Mouse (Mus musculus) hindbrain, embryonic 15.5 days (tissue): Measurements from ENCODE around the gene Chst5. TPM values are rescaled to one million over a fixed set of nuclear protein-coding genes. Genes with fewer than 3 reads are reported as not detected.
A peak's percentile ranks its signal among the peaks of the same experiment; 100 is the strongest.

Experiments used
- ATAC-seq: fragments of 200-750 bp; cut with Nextera tagmentation; 2 replicates; pipeline ENCODE4 v1.8.0; 2017; ENCODE audit warnings: low read depth, moderate number of reproducible peaks, moderate TSS enrichment; ENCODE audit not compliant: low FRiP score
- H3K27ac ChIP-seq: fragments of 300-500 bp; sonication (generic); replicated peaks from 2 replicates; pipeline ENCODE4 v1.5.1; 2015; ENCODE audit warnings: mild to moderate bottlenecking, inconsistent platforms
- H3K27me3 ChIP-seq: fragments of 300-500 bp; sonication (generic); 2 replicates; pipeline ENCODE4 v1.6.1; 2015; ENCODE audit warnings: control low read depth, inconsistent platforms
- H3K36me3 ChIP-seq: fragments of 300-500 bp; sonication (generic); 2 replicates; pipeline ENCODE4 v1.6.1; 2015; ENCODE audit warnings: control low read depth, inconsistent platforms
- H3K4me1 ChIP-seq: fragments of 300-500 bp; sonication (generic); replicated peaks from 2 replicates; pipeline ENCODE4 v1.6.1; 2015; ENCODE audit warnings: control low read depth, inconsistent platforms
- H3K4me2 ChIP-seq: fragments of 300-500 bp; sonication (generic); 2 replicates; pipeline ENCODE4 v1.6.1; 2015; ENCODE audit warnings: moderate library complexity, mild to moderate bottlenecking, inconsistent platforms
- H3K4me3 ChIP-seq: fragments of 300-500 bp; sonication (generic); 2 replicates; pipeline ENCODE4 v1.5.1; 2015; ENCODE audit warnings: mild to moderate bottlenecking, inconsistent platforms
- H3K9ac ChIP-seq: fragments of 300-500 bp; sonication (generic); 2 replicates; pipeline ENCODE4 v1.6.1; 2015; ENCODE audit warnings: inconsistent platforms
- H3K9me3 ChIP-seq: fragments of 300-500 bp; sonication (generic); 2 replicates; pipeline ENCODE4 v1.6.1; 2016; ENCODE audit warnings: control low read depth, inconsistent platforms
- WGBS: fragments of 180-500 bp; shearing (Covaris S2); methylation state at CpG from one replicate; pipeline ENCODE4 v1.1.7; 2015; 5-methylcytosine and 5-hydroxymethylcytosine counted together
- polyA plus RNA-seq: library from polyadenylated mRNA; unstranded; fragments of >200 nt; fragmentation: Nextera tagmentation; extraction: Ambion mirVana; gene quantifications from 2 replicates; pipeline ENCODE4 v1.2.1, GENCODE M21; 2015

Chst5 gene
- polyA plus RNA-seq, 1 experiment from 2014 or later, result 3.2 TPM

DNA sequence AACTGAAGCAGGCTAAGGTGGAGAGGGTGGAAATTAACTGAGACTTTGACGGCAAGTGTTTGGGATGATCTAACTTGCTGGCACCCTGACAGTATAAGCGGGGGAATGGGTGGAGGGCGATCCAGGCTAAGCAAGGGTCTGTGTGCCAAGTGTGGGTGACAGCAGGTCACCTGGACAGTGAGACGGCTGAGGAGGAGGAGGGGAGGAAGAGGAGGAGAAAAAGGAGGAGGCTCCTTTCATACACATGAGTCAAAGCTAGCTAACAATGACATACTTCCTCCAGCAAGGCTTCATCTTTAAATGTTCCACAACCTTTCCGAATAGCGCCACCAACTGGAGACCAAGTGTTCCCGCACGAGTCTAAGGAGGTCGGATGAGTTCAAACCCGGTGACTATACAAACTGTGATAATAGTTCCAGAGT, 13.1 kb upstream of the Chst5 start:
- Histone ChIP-seq H3K4me1 (no peaks in the 10 kb centered on the region), H3K36me3 (0 out of 2 replicates have a peak, but pooled peaks cover 2% of the 10 kb centered on the region), H3K9ac (no peak overlapping the region), H3K4me3 (no peak overlapping the region), H3K27me3 (no peaks in the 10 kb centered on the region), H3K27ac (no peak overlapping the region), H3K4me2 (no peak overlapping the region), H3K9me3 (no peaks in the 10 kb centered on the region)
- ATAC-seq, result no peak
- WGBS, result 28% methylated on average over 10 of the region's 10 CpGs

DNA sequence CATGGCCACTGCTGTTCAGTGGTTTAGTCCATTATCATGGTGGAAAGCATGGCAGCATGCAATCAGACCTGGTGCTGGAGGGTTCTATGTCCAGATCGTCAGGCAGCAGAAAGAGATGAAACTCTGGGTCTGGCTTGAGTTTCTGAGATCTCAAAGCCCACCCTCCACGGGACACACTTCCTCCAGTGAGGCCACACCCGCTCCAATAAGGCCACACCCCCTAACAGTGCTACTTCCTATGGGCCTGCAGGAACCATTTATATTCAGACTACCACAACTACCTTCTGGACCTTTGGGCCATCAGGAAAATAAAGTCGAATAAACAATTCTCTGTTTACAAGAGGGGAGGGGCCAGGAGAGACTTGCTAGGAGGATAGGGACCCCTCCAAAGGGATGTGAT, 10.7 kb upstream of the Chst5 start:
- Histone ChIP-seq H3K27me3 (no peaks in the 10 kb centered on the region), H3K4me1 (no peaks in the 10 kb centered on the region), H3K9me3 (no peaks in the 10 kb centered on the region), H3K4me2 (no peak overlapping the region), H3K27ac (no peak overlapping the region), H3K9ac (no peak overlapping the region), H3K36me3 (0 out of 2 replicates have a peak, but pooled peaks cover 10% of the 10 kb centered on the region), H3K4me3 (no peak overlapping the region)
- no peak for ATAC-seq
- WGBS, result 89% methylated on average over 4 of the region's 4 CpGs

DNA sequence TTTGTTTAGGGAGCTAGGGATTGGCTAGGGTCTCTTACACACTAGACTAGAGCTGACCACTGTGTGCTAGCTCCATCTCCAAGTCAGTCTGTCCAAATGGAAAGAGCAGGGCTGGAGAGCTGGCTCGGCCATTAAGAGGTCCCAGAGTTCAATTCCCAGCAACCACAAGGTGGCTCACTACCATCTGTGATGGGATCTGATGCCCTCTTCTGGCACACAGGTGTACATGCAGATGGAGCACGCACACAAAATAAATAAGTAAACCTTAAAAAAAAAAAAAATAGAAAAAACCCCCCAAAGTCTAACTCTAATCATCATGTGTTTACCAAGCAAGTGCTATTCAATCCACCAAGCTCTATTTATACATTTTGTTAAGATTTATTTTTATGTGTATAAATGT, 9.4 kb upstream of the Chst5 start:
- no peaks in the 10 kb centered on the region for H3K27me3 ChIP-seq
- no peaks in the 10 kb centered on the region for H3K9me3 ChIP-seq
- ATAC-seq, result no peak
- WGBS, result 84% methylated on average over 2 of the region's 2 CpGs
- no peak overlapping the region for H3K4me2 ChIP-seq
- no peak overlapping the region for H3K27ac ChIP-seq
- H3K4me3 ChIP-seq, result no peak overlapping the region
- H3K9ac ChIP-seq, result no peak overlapping the region
- 0 out of 2 replicates have a peak, but pooled peaks cover 10% of the 10 kb centered on the region for H3K36me3 ChIP-seq
- no peaks in the 10 kb centered on the region for H3K4me1 ChIP-seq

DNA sequence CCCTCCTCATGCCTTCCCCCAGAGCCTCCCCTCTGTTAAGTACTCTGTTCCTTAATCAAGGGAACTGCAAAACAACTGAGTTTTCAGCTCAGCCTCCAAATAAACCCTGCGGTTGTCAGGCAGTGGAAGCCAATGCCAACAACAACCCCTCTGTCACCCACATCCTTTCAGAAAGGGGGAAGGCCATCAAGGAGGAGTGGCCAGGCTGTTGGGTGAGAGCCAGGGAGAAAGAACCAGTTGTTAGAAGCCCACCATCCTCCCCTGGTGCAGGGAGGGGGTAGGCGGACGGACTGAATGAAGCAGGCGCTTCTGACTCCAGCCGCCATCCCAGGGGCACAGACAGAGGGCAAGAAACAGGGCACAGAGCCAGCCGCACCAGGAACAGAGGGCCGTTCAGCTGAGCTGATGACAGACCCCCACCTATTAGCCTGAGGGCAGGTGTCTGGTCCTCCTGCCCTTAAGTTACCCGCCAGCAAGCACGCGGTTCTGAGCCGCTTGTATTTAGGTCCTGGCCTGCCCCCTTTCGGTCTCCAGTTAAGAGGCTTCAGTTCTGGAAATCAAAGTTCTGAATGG, 2.7 kb upstream of the Chst5 start:
- H3K4me2 ChIP-seq, result peak overlapping the region; percentile 25

DNA sequence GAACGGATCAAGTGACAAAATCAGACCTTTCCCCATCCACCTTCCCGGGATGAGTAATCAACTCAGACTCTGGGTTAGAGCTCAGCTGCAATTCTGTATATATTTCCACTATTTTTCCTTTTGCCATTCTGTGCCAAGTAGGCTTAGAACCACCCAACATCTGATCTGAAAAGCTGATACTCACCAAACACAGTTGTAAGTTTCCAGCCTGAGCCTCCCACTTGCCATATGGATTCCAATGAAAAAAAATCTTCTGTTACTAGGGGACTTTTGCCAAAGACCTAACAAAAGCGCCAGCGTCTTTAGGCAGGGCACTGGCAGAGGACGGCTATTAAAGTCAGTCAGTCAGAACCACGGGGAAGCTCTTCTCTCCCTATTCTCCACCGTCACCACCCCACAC, 1.3 kb upstream of the Chst5 start:
- Histone ChIP-seq H3K9ac (no peak overlapping the region), H3K36me3 (no peaks in the 10 kb centered on the region), H3K27me3 (no peaks in the 10 kb centered on the region), H3K4me3 (no peak overlapping the region), H3K27ac (no peak overlapping the region), H3K4me1 (peaks cover 21% of the 10 kb centered on the region), H3K4me2 (no peak overlapping the region), H3K9me3 (no peaks in the 10 kb centered on the region)
- 27% methylated on average over 7 of the region's 7 CpGs for WGBS
- ATAC-seq, result no peak

More for the DNA sequence above, 2.7 kb upstream of the Chst5 start:
- WGBS, result 33% methylated on average over 12 of the region's 12 CpGs
- Histone ChIP-seq H3K36me3 (0 out of 2 replicates have a peak, but pooled peaks cover 5% of the 10 kb centered on the region), H3K27ac (peak overlapping the region; percentile 48), H3K27me3 (no peaks in the 10 kb centered on the region), H3K9ac (no peak overlapping the region), H3K9me3 (no peaks in the 10 kb centered on the region), H3K4me1 (peaks cover 21% of the 10 kb centered on the region), H3K4me3 (no peak overlapping the region)
- peak; percentile 91 for ATAC-seq

DNA sequence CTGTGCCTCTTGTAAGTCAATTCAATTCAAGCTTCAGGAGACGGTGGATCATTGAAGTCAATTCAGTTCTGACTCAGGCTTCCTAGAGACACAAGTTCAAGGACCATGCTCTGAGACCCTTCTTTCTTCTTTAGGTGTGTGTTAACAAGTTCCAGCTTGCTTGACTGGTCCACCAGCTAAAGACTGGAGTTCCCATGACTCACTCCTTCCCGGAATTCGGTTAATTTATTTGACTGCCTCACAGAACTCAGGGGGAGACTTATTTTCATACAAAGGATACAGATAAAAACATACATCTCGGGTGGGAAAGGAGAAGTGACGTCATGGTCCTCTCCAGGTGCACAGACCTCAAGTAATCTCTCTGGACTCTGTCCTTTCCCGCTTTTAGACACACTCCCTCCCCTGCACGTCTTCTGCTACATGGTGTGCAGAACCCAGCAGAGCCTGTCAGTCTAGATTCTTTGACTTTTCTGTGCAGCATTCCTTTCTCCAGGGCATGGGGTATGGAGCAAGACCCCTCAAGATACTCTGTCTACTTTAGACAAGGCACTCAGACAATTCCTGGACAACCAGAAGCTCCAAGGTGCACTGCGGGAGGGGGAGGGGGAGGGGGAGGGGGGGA, 4.6 kb downstream of the Chst5 start:
- 69% methylated on average over 7 of the region's 8 CpGs for WGBS
- Histone ChIP-seq H3K9ac (no peak overlapping the region), H3K27ac (no peak overlapping the region), H3K27me3 (no peaks in the 10 kb centered on the region), H3K9me3 (no peaks in the 10 kb centered on the region), H3K4me3 (no peak overlapping the region), H3K36me3 (no peaks in the 10 kb centered on the region), H3K4me2 (no peak overlapping the region), H3K4me1 (peaks cover 15% of the 10 kb centered on the region)
- no peak for ATAC-seq

DNA sequence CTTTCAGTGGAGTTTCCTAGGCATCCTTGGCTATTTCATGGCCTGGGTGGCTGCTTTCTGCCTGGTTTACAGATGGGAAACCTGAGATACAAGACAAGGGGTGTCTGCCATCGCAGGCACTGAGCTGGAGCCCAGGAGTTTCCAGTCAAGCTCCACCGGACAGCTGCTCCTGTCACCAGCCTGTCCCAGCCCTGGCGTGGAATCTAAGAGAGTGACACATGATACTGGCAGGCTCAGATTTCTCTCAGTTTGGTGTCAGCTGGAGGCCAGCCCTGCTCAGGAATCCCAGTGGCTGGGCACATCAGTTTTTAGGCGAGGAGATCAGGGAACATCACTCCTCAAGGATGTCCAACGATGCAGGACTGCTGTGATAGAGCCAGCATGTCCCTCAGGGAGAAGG, 8.2 kb downstream of the Chst5 start:
- H3K4me1 ChIP-seq, result no peaks in the 10 kb centered on the region
- no peak overlapping the region for H3K27ac ChIP-seq
- ATAC-seq, result no peak
- no peak overlapping the region for H3K9ac ChIP-seq
- no peak overlapping the region for H3K4me3 ChIP-seq
- 40% methylated on average over 5 of the region's 5 CpGs for WGBS
- no peaks in the 10 kb centered on the region for H3K36me3 ChIP-seq
- no peaks in the 10 kb centered on the region for H3K9me3 ChIP-seq
- H3K27me3 ChIP-seq, result no peaks in the 10 kb centered on the region
- no peak overlapping the region for H3K4me2 ChIP-seq

DNA sequence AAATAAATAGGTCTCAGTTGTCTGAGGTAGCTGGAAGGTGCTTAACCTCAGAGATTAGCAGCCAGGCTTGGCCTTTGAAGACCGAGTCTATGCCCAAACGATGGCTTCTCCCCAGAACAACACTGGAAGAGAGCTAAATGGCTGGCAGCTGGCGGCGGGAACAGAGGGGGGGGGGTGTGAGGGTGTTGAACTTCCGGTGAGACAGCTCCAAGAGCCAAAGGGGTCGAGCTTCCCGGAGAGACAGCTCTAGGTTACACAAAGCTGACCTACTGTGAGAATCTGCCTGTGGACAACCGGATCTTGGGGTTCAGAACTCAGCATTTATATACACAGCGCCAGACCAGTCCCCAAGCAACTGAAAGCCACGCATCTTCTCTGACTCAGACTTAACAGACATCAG, 11.7 kb downstream of the Chst5 start:
- H3K4me1 ChIP-seq, result no peaks in the 10 kb centered on the region
- no peak for ATAC-seq
- H3K9ac ChIP-seq, result no peak overlapping the region
- H3K9me3 ChIP-seq, result no peaks in the 10 kb centered on the region
- H3K27me3 ChIP-seq, result no peaks in the 10 kb centered on the region
- no peak overlapping the region for H3K27ac ChIP-seq
- WGBS, result 32% methylated on average over 10 of the region's 10 CpGs
- no peak overlapping the region for H3K4me3 ChIP-seq
- no peaks in the 10 kb centered on the region for H3K36me3 ChIP-seq
- no peak overlapping the region for H3K4me2 ChIP-seq

DNA sequence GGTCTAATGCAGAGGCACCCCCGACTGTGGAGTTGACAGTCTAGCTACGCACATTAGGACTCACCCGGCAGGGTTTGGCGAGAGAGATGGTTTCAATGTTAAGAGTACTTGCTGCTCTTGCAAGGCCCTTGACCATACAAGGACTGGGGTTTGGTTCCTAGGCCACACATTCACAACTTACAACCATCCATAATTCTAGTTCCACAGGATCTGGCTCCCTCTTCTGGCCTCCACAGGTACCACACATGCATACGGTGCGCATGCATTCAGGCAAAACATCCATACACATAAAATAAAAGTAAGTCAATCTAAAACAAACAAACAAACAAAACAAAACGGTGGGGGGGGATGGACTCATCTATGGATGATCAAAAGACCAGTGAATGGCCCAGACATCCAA, 15.3 kb downstream of the Chst5 start:
- Histone ChIP-seq H3K4me3 (no peak overlapping the region), H3K9me3 (no peaks in the 10 kb centered on the region), H3K4me2 (no peak overlapping the region), H3K9ac (no peak overlapping the region), H3K4me1 (peaks cover 6% of the 10 kb centered on the region), H3K27ac (no peak overlapping the region), H3K36me3 (no peaks in the 10 kb centered on the region), H3K27me3 (peaks cover 27% of the 10 kb centered on the region)
- 87% methylated on average over 7 of the region's 7 CpGs for WGBS
- no peak for ATAC-seq

DNA sequence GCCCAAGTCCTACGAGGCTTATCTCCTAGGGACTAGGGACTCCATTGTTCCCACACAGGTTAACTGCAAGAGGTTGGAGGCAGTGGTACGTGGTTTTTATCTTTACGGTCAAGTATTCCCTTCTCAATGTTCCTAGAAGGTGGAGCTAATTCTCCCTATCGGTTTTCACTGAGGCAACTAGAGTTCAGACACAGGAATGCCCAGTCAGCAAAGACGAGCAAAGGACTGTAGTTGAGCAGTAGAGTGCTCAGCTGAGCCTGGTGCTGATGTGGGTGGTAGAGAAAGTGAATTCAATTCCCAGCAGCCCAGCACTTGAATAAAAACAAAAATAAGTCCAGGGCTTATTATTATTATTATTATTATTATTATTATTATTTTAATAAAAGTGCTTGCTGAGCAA, 17.6 kb downstream of the Chst5 start:
- H3K9me3 ChIP-seq, result no peaks in the 10 kb centered on the region
- no peak for ATAC-seq
- H3K4me1 ChIP-seq, result peaks cover 11% of the 10 kb centered on the region
- no peak overlapping the region for H3K4me2 ChIP-seq
- no peak overlapping the region for H3K9ac ChIP-seq
- no peak overlapping the region for H3K4me3 ChIP-seq
- no peak overlapping the region for H3K27ac ChIP-seq
- peaks cover 49% of the 10 kb centered on the region for H3K27me3 ChIP-seq
- 69% methylated on average over 5 of the region's 5 CpGs for WGBS
- no peaks in the 10 kb centered on the region for H3K36me3 ChIP-seq

DNA sequence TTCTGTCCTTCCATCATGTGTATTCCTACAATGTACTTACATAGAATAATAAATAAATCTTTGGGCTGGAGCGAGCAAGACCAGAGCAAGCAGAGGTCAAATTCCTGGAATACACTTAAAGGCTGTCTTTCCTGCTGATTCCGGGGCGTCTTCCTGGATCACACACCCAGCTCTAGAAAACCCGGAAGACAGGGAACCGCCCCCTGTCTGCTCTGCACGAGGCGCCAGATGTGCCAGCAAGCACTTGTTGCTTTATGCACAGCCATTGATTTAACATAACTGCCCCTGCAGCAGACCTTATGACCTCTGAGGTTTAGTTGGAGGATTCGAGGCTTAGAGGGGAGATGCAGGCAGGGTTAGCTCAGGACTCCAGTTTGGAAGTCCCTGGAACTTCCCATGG, 18.3 kb downstream of the Chst5 start:
- H3K9me3 ChIP-seq, result no peaks in the 10 kb centered on the region
- ATAC-seq, result no peak
- H3K27me3 ChIP-seq, result peaks cover 49% of the 10 kb centered on the region
- no peak overlapping the region for H3K4me3 ChIP-seq
- peaks cover 11% of the 10 kb centered on the region for H3K4me1 ChIP-seq
- H3K27ac ChIP-seq, result no peak overlapping the region
- WGBS, result 41% methylated on average over 8 of the region's 8 CpGs
- no peaks in the 10 kb centered on the region for H3K36me3 ChIP-seq
- H3K4me2 ChIP-seq, result no peak overlapping the region
- H3K9ac ChIP-seq, result no peak overlapping the region

DNA sequence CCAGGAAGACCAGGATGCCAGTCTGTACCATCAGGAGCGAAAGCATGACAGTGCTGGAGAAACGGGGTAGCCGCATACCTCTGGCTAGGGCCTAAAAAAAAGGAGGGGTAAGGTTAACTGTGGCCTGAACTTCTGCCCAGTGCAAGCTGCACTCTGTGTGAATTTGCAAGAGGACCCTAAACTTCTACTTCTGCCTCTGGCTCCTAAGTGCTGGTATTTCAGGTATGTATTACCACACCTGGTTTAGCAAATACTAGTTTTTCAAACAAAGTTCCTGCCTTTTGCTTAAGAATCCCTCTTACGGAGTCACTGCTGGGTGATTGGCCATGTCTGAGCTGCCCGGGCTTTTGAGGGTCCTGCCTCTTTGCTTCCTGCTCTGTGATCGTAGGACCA, 19.3 kb downstream of the Chst5 start:
- H3K4me1 ChIP-seq, result peaks cover 11% of the 10 kb centered on the region
- 59% methylated on average over 6 of the region's 6 CpGs for whole genome bisulfite sequencing
- H3K36me3 ChIP-seq, result no peaks in the 10 kb centered on the region
- H3K27me3 ChIP-seq, result peaks cover 49% of the 10 kb centered on the region
- no peak overlapping the region for H3K27ac ChIP-seq
- no peaks in the 10 kb centered on the region for H3K9me3 ChIP-seq
- peak overlapping the region; percentile 72 for H3K4me2 ChIP-seq
- ATAC-seq, result no peak
- H3K4me3 ChIP-seq, result no peak overlapping the region
- no peak overlapping the region for H3K9ac ChIP-seq
